Mouse (Mus musculus) stomach, postnatal 0 days (tissue): ENCODE measurements around the gene Maats1.

Experiments used
- CTCF ChIP-seq: IDR thresholded peaks from 2 replicates; pipeline ENCODE4 v1.5.1; 2016; ENCODE audit warnings: antibody characterized with exemption, low read depth, mild to moderate bottlenecking, moderate library complexity
- EP300 ChIP-seq: optimal IDR thresholded peaks from 2 replicates; pipeline ENCODE3; 2016; ENCODE audit warnings: antibody characterized with exemption

- no peak for TF ChIP-seq EP300
- no peak for TF ChIP-seq CTCF
Measured at GRCm38 (mm10) chr16:38348217-38348761, 6.3 kb upstream of the Maats1 start.
